Comparison of ENCODE assay signal across 10 mouse cellular contexts in the genomic region with DNA sequence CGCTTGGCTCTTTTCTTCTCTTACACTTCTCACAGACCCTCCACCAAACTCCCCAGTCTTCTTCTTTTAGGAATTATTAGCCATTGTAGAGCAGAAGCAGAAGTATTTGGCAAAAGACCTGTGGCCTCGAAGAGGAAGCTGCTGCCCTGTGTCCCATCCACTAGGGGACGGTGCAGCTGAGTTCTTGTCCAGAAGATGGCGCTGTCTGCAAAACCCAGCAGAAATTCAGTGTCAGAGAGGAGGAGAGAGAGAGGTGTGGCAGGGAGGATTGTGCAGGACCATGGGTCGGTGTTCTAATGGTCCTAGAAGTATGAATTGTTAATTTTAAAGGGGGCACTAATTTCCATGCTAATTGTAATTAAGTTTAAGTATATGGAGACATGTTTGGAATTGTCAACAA. TPM values are rescaled to one million over a fixed set of nuclear protein-coding genes. Genes with fewer than 3 reads are reported as not detected.
DNase-seq lines count a peak whose midpoint lies in the region; TF ChIP-seq lines count a peak whose summit lies in the region.
"Had no signal": no experiment of that assay in that cellular context is flagged by ENCODE, and none has a peak within 500 bp of the region (broad histone marks: within the 10 kb centered on the region; RNA-seq: fewer than 3 reads in every experiment).

No protein-coding gene starts in this region.

- H3K9ac ChIP-seq in heart, adult 2 months (ENCODE audit: low read depth, low read length) = no peak overlapping the region
- H3K9ac ChIP-seq: limb, embryonic 12.5 days; stomach, embryonic 15.5 days had no signal

- TF ChIP-seq CTCF in heart, adult 2 months (IDR thresholded peaks at IDR 0.05) = peak; percentile 68
- TF ChIP-seq CTCF in lung, adult 2 months (IDR thresholded peaks at IDR 0.05; ENCODE audit: insufficient read depth, low read length) = peak; percentile 82

- H3K4me1 ChIP-seq in heart, adult 2 months (ENCODE audit: control insufficient read depth, insufficient read depth, low read length) = no peaks in the 10 kb centered on the region
- H3K4me1 ChIP-seq in lung, adult 2 months (ENCODE audit: control insufficient read depth, insufficient read depth, low read length) = no peaks in the 10 kb centered on the region
- H3K4me1 ChIP-seq: limb, embryonic 12.5 days; stomach, embryonic 15.5 days had no signal

- no peaks in the 10 kb centered on the region for H3K36me3 ChIP-seq in heart, adult 2 months (ENCODE audit: control insufficient read depth, insufficient read depth, low read length)
- H3K36me3 ChIP-seq: limb, embryonic 12.5 days; stomach, embryonic 15.5 days had no signal

- no peaks in the 10 kb centered on the region for H3K27me3 ChIP-seq in heart, adult 2 months (ENCODE audit: control insufficient read depth, insufficient read depth, low read length)
- H3K27me3 ChIP-seq: limb, embryonic 12.5 days; stomach, embryonic 15.5 days had no signal

- no peak for TF ChIP-seq POLR2A in heart, adult 2 months (IDR thresholded peaks at IDR 0.05; ENCODE audit: insufficient read depth, low read depth, low read length)
- TF ChIP-seq POLR2A in lung, adult 2 months (IDR thresholded peaks at IDR 0.05; ENCODE audit: borderline replicate concordance, extremely low read depth, low read depth, low read length) = no peak

- TF ChIP-seq EP300 in heart, adult 2 months (IDR thresholded peaks at IDR 0.05; ENCODE audit: insufficient read depth, low read depth, low read length) = no peak

- no peak overlapping the region for H3K27ac ChIP-seq in heart, adult 2 months
- H3K27ac ChIP-seq: limb, embryonic 12.5 days; stomach, embryonic 15.5 days had no signal

- peak; percentile 11 to 25 for DNase-seq in heart, adult 2 months
- no peak for DNase-seq in heart, adult 8-10 months (ENCODE audit: low spot score)
- DNase-seq in 416B (ENCODE audit: low read depth) = peak; percentile 89
- DNase-seq in adrenal gland, adult 2 months = peak; percentile 48
- DNase-seq in embryo, embryonic 10 days (ENCODE audit: low spot score) = peak; percentile 66
- peak; percentile 38 to 66 for DNase-seq in kidney, postnatal 36 days
- DNase-seq in lung, adult 2 months = peak; percentile 40
- DNase-seq in spleen, postnatal 4 days (ENCODE audit: low spot score in 2 of 2) = peak; percentile 44 to 72

- intact Hi-C loops in heart, adult 2 months (cut with DNase I) = no loop called here

- WGBS in heart, adult 2 months = 28% methylated on average over 5 of the region's 5 CpGs
- WGBS in lung, adult 2 months = 26% methylated on average over 5 of the region's 5 CpGs

- H3K4me3 ChIP-seq in heart, adult 2 months = no peak overlapping the region
- H3K4me3 ChIP-seq in lung, adult 2 months (replicated peaks; ENCODE audit: extremely low read depth, low read depth, low read length) = no peak overlapping the region
- H3K4me3 ChIP-seq: limb, embryonic 12.5 days; stomach, embryonic 15.5 days had no signal

- H3K79me2 ChIP-seq in heart, adult 2 months (replicated peaks; ENCODE audit: control insufficient read depth, insufficient read depth, low read length) = no peaks in the 10 kb centered on the region

RNA-seq across cellular contexts. Expression of gene Emp1, which starts 55.1 kb away (rescaled TPM):
- total RNA-seq in heart, adult 2 months (2021) = 10 to 100 TPM; 33.5 to 49.0 TPM
- polyA plus RNA-seq in heart, adult 2 months (2012; rRNA removed) = 52.4 and 125 TPM in 2 replicates
- total RNA-seq in heart, adult 8-10 months (2022) = 10 to 100 TPM; 24.4 to 52.4 (median 41.1) TPM
- 10 to 100 TPM; 24.5 to 42.8 TPM for total RNA-seq in adrenal gland, adult 2 months (2021)
- 22.8 and 25.8 TPM in 2 replicates for polyA plus RNA-seq in adrenal gland, adult 2 months (2012; rRNA removed)
- 105 and 215 TPM in 2 replicates for polyA plus RNA-seq in lung, adult 2 months (2012; rRNA removed)
